Mouse (Mus musculus) left cerebral cortex, postnatal 25 days (tissue): Measurements from ENCODE around the gene Batf3. TPM values are rescaled to one million over a fixed set of nuclear protein-coding genes. Genes with fewer than 3 reads are reported as not detected.
A peak's percentile ranks its signal among the peaks of the same experiment; 100 is the strongest.

Experiments
- DNase-seq, 2 experiments: peaks; one replicate each; pipeline ENCODE4 v3.0.0; 2022; ENCODE audit warnings: low spot score in 2 of 2, mixed read lengths in 1 of 2
- intact Hi-C: fragments of 180-260 bp; cut with DNase I; formaldehyde crosslinking; loops from one replicate; pipeline ENCODE4 v1.15.1; 2025
- total RNA-seq, 2 experiments: library from RNA; stranded (reverse); gene quantifications; 2 replicates each; pipeline ENCODE4 v1.2.3; 2021

The Batf3 gene
- total RNA-seq, 2 experiments from 2014 or later = 1.2 to 1.9 TPM

DNA sequence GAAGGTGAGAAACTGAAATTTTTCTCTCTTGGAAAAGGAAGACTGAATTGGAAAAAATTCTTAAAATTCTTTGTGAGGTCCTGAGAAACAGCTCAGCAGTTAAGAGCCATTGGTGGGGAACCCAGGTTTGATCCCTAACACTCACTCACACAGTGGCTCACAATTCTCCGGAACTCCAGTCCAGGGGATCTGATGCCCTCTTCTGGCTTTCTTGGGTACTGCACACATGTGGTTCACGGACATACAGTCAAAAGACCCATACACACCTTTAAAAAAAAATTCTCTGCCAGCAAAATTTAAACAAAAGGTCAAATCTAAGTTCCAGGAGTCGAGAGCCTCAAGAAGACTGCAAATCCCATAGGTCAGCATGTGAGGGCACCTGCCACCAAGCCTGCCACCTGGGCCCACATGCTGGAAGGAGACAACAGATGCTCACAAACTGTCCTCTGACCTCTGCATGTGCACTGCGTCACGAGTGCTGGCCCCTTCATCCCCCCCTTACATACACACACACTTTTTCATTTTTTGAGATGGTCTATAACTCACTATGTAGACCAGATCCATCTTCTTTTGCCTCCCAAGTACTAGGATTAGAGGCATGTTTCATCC is 12.6 kb upstream of the Batf3 start:
- peak in 1 of 2 experiments; percentile 33 for DNase-seq
- intact Hi-C loops = no loop called here

DNA sequence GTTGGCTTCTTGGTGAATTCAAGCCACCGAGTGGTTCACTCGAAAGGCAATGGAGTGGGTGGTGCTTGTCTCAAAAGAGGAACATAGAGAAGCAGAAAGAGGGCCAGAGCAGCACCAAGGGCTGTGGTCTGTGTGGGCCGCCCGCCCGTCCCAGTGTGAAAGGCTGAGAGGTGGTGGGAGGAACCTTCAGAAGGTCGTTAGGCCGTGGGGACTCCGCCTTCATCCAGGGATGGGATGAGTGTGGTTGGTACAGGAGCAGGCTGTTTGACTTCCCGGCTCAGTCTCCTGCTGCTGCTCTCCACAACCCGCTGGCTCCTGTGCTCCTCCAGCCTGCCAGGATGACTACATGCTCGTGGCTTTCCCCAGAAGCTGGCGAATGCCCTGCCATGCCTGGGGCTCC is 12.1 kb upstream of the Batf3 start:
- DNase-seq = no peak
- intact Hi-C loops = no loop called here

DNA sequence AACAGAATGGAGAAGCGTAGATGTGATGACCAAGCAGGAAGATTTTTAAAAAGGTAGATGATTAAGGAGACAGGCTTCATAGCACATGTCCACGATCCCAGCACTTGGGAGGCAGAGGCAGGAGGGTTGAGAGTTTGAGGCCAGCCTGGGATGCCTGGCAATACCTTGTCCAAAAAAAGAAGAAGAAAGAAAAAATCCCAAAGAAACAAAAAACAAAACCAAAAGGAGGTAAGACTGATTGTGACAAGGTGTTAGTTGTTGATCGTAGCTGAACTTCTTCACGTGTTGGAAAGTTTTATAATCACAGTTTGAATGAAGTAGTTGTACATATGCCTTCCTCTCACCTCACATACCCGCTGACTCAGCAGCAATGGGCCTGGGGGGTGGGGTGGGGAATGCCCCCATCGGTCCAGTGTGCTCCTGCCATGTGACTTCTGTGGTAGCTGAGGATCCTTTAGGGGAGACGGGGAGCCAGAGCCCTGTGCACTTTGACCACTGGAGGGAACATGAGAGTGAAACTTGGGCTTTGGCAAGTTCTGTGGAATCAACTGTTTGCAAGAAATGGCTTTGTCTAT is 11.3 kb upstream of the Batf3 start:
- intact Hi-C loops = no loop called here
- DNase-seq = no peak

DNA sequence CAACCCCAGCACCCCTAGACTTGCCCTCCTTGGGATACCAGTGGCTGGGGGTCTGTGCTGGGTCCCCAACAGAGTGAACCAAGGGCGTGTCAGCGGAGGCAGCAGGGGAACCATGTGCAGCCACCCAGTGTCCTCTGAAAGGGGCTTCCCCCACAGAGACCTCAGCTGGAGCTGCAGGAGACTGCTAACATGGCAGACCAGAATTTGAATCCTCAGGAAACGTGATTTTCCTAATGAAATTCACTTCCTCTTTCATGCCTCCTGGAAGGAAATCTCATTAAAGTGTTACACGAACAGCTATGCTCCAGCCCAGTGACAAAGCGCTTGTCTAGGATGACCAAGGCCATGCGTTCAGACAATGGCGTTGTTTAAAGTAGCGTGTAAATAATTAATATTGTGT is 10.7 kb upstream of the Batf3 start:
- intact Hi-C loops = no loop called here
- DNase-seq = no peak

DNA sequence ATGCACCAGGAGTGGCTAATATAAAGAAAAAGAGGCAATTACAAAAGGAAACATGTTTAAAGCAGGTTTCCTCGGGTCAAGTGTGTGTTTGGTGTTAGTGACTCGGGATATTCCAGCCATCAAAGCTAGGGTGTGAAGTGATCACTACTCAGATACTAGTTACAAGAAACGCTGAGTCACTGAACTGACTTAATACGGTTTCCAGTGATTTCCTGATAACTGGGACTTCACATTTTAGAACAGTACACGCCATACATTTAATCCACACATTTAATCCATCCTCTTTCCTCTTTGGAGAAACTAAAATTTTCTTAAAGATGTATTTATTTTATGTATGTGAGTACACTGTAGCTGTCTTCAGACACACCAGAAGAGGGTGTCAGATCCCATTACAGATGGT is 9.7 kb upstream of the Batf3 start:
- no peak for DNase-seq
- intact Hi-C loops = no loop called here

DNA sequence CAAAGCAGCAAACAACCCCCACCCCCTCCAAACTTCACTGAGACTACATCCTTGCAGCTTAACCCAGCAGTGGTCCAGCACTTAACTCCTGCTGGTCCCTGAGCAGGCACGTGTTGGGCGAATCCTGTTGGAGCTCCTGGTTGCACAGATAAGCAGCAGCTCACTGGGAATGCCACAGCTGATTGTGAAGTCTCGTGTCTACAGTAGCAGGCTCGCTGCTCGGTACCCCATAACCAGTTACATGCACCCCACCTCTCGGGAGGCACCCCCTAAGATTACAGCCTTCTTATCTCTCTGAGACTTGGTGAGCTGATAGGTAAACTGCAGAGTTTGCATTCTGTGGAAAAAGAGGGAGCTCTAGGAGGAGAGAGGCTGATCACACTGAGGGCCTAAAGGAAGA is 8.3 kb upstream of the Batf3 start:
- intact Hi-C loops = no loop called here
- no peak for DNase-seq

DNA sequence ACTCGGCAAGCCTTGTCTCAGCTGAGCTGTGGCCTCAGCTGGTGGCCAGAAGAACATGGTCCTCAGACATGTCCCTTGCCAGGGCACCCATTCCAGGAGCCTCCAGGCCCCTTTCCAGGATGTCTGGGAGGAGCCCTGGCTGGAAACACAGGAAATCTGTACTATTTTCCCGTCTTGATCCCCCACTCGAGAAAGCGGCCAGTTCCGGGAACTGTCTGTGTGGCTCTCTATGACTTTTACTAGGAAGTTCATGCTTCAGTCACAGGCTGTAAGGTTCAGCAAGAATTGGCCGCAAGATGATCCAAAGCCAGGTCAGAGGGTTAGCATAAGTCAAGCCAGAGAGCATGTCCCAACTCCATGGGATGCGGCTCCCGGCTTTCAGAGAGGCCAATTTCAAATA is 5.6 kb upstream of the Batf3 start:
- no peak for DNase-seq
- intact Hi-C loops = loop anchor here (10.0 kb wide), 1 partner anchor 183 kb away; no protein-coding TSS in a partner anchor

DNA sequence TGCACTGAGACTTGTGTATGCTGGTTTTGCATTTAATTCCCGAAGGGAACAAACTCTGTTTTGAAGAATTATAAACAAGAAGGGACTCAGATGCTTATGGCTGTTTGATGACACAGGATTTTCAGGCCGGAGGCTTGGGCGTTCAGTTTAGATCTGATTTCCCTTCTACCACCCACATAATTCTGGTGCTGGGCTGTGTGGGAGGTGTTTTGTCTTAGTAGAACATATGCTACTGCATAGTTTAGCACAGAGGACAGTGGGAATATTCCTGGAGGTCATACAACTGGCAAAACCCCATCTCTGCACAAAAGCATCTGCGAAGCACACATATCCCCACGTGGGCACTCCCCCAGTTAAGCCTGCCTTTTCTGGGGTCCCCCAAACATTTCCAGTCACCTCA is 4.1 kb upstream of the Batf3 start:
- intact Hi-C loops = loop anchor here (10.0 kb wide), 1 partner anchor 181 kb away; no protein-coding TSS in a partner anchor
- peak; percentile 41 to 91 for DNase-seq

DNA sequence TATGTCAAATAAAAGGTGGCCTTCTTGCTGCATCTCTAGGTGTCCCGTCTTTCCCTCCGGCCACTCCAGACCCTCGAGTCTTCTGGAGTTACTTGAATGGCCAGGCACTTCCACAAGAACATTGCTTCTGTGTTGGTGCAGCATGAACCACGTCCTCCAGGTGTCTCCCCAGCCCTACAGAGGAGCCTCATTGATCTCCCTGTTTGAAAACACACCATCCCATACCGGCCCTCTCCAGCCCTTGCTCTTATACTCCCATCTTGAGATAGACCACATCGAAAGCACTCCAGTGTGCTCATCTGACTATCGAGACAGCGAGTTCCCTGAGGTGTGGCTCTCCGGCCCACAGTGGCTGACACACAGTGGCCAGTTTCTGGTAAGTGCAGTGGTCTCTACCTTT is 2.6 kb upstream of the Batf3 start:
- intact Hi-C loops = loop anchor here (2.0 to 10.0 kb wide), 3 partner anchors 32 to 180 kb away; no protein-coding TSS in a partner anchor
- DNase-seq = peak in 1 of 2 experiments; percentile 43

DNA sequence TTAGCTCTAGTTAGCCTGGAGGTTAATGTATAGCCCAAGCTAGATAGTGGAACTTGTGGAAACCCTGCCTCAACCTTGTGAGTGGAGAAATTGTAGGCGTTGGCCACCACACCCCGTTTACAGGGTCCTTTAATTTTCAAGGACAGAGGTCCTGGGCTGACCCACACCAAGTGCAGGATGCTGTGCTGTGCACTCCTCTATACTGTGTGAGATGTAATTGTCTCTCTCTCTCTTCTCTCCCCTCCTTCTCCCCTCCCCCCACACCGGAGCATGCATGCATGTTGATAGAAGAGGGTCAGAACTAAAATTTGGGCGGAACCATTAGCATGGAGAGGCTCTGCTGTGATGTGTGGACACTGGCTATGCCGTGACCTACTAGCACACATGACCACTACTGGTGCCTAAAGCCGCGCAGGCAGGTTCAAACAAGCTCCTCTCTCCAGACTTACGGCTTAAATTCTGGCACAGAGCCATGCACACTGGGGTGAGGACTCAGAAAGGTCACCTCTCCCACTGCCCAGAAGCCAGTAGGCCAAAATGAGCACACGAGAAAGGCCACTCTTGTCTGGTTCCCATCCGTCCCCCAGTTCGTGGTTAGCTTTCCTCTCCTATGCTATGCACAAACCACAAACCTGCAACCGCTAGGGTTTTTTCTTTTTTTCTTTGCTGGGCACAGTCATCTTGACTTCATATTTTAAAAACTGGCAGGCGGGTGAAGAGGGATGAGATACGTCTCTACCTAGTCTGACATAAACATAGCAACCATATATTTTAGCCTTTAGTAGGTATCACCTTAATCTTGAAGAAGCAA is 571 bp upstream of the Batf3 start:
- intact Hi-C loops = loop anchor here (5.0 to 10.0 kb wide), 2 partner anchors 85 to 178 kb away; no protein-coding TSS in a partner anchor
- DNase-seq = no peak

DNA sequence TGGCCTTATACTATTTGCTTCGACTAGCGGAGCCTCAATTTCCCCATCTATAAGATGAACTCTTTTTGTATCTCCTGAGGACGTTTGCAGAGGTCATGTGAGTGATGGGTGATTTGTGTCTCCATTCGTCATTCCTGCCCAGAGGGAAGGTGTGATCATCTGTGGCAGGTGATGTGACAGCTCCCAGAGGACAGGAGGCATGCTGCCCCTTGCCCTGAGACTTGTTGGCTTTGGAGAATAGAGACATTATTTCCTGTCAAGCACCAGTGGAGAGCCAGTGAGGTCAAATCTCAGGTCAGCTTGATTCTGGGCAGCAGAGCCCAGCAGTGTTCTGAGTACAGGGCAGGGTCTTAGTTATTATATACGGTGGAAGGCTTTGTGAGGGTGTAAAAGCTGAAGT is 1.5 kb downstream of the Batf3 start:
- no peak for DNase-seq
- intact Hi-C loops = loop anchor here (5.0 to 10.0 kb wide), 2 partner anchors 83 to 176 kb away; no protein-coding TSS in a partner anchor

DNA sequence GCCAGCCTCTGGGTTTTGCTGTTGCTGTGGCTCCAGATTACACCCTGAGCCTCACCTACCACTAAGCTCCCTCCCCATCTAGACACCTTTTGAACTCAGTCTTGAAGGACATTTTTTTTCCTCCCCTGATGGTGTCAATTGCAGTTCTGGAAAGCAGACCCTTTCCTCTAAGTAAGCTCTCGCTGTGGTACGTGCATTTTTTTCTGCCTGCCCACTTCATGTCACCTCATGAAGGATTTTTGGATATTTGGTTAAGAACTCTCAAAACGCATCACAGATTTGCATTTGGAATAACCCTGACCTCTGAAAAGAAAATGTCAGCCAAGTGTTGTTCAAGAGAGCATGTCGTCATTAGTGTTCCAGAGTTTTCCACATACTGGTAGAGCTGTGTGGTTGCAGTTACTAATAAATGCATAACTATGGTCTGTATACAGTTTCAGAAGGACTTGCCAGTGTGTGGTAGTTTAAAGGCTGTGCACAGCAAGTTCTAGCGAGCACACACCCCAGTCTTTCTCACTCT is 2.2 kb downstream of the Batf3 start:
- DNase-seq = no peak
- intact Hi-C loops = loop anchor here (5.0 to 10.0 kb wide), 2 partner anchors 82 to 175 kb away; no protein-coding TSS in a partner anchor

DNA sequence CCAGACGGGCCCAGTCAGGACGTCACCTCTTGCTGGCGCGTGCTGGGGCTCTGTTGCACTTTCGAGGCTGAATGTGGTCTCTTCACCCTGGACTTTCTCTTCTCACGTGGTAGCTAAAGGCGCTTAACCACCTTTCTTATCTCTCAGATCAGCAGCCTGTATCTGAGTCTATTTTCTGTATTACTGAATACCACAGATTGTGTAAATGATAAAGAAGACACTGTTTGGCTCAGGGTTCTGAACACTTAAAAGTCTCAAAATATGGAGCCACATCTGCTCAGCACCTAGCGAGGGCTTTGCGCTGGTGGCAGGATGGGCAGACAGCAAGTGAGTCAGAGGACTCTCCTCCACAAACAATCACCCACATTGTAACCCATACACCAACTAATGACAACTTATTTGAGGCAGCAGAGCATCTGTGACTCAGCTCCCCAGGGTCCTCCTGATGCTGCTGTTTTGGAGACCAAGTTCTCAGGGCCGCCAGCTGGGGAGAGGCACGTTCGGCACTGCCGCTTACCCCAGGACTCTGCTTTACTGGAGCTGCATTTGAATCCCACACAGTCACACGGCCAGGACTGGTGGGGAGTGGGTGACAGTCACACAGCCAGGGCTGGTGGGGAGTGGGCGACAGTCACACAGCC is 5.2 kb downstream of the Batf3 start:
- peak in 1 of 2 experiments; percentile 16 for DNase-seq
- intact Hi-C loops = no loop called here

DNA sequence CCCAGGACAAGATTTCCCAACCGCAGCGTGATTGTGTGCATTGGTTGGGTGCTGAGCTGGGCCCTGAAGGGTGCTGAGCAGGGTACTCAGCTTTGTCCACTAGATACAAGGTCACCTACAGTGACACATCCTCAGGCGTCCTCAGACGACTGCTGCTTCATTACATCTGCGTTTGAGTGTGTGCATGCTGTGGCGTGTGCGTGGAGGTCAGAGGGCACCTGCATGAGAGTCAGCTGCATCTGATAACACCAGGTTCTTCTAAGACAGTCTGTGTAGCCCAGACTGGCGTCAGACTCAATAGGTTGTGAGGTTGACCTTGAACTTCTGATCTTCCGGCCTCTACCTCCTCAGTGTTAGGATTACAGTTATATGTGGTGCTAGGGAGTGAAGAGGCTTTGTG is 7.6 kb downstream of the Batf3 start:
- no peak for DNase-seq
- intact Hi-C loops = no loop called here

DNA sequence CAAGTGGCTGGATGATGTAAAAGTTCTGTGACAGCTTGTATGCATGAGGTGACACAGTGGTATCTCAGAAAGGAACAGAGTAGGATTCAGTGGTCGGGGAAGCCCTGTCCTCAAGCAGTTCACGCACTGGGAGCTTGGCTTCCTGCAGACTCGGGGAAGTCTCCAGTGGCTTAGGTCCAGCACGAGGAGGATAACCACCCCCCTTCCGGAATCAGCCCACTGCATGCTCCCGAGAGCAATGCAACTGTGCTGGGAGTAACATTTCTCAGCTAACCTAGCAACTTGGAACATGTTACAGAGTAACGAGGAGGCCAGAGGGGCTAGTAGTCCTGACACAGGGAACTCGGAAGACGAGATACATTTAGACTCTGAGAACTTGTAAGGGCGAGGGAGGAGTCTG is 9.7 kb downstream of the Batf3 start:
- intact Hi-C loops = no loop called here
- no peak for DNase-seq

DNA sequence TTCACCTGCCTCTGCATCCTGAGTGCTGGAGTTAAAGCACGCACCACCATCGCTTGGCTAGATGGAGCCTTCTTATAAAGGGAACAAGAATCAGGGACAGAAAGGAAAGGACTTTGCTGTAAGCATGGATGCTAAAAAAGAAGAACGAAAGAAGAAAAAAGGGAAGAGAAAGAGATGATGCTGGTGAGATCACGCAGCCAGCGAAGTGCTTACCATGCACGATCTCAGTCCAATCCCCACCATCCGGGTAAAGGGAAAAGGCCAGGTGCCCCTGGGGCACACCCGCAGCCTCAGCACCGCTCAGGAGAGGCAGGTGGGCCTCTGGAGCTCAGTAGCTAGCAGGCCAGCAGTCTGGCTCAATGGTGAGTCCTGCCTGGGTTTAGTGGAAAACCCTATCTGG is 12.3 kb downstream of the Batf3 start:
- no peak for DNase-seq
- intact Hi-C loops = no loop called here

DNA sequence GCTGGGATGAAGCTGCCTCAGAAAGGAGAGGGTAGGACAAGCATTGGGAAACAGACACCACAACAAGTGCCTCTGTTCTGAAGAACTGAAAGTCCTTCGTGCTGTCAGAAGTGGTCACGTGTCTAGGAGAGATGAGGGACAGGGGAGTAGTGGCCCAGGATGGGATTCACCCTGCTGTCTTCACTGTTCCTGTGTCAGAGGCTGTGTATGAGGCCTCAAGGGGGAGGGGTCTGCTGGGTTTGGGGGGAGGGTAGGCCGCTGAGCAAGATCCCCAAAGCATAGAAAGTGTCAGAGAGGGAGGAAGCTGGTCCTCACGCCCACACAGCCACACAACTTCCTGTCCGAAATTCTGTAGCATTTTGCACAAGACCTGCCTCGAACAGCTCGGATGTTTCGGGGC is 13.5 kb downstream of the Batf3 start:
- intact Hi-C loops = no loop called here

DNA sequence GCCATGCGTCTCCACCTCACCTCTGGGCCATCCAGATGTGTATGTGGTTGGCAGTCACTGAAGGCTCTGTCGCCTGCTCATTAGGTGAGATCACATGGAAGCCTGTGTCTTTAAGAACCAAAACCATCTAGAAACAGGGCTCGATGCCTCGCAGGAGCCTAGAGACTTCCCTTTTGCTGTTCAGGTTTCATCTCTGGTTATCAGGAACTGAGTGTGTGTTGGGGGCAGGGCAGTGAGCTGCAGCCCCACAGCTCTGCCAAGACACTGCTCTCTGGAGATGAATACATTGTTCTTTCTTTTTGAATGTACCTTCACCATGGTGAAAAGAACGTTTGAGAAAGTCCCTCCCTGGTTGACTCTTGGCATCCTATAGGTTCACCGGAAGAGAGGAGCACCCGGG is 17.2 kb downstream of the Batf3 start:
- no peak for DNase-seq
- intact Hi-C loops = no loop called here

More for the DNA sequence above, 13.5 kb downstream of the Batf3 start:
- DNase-seq = peak in 1 of 2 experiments; percentile 26

DNA sequence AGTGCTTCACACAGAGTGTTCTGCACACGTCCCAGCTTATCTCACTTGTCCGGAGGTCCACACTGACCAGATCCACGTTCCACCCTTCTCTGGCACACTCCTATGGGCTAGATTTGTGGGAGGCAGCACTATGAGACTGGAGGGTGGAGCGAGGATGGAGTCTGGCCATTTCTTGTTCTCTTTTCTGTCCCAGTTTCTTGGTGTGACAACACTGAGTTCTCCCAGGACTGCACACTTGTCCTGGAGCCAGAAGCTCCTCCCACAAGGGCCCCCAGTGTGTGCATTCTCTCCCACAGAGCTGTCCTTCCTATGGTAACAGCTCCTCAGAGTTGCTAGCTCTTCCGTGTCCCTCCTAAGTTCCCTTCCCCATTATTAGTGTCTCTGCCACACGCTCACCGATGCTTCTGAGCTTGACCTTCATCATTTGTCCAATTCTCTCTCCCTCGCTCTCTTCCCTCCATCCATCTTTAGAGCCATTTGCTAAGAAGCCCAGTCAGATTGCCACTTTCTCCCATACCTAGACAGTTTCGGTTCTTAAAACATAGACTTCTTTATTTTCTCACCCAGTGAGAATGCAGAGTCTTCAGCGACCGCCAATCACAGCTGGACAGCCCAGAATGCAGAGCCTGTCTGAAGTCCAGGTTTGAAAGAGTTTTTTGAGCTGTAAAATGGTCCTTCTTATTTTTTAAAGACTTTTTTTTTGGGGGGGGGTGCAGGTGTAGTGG is 18.0 kb downstream of the Batf3 start:
- peak in 1 of 2 experiments; percentile 29 for DNase-seq
- intact Hi-C loops = no loop called here
